Mouse (Mus musculus): ENCODE data around the gene Polr3b. TPM values are rescaled to one million over a fixed set of nuclear protein-coding genes. Genes with fewer than 3 reads are reported as not detected.

Polr3b gene
- polyA plus RNA-seq, 1 experiment, result 0.47 TPM

DNA sequence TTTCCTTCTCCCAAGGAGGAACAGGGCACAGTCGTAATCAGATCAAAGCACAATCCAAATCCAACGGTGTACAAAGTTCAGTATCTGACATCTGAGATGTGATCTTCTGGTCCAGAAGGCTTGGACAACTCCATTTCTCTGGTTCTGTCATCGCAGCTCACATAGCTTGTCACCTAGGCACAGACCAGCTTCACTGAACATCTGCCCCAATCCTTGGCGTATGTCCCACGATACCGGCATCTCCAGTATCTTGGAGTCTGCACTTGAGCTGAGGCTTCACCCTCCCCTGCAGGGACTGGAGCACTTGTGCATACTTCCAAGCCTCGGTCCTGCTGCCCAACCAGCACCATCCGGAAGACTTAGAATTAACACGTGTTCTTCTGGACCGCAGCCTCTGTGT, 14.6 kb downstream of the Polr3b start:
- peaks cover 75% of the 10 kb centered on the region for H3K36me3 ChIP-seq (ENCODE audit: control insufficient read depth)
- TF ChIP-seq GATA1 (IDR thresholded peaks at IDR 0.05; ENCODE audit: low read length), result no peak
- no peak for TF ChIP-seq TAL1 (IDR thresholded peaks at IDR 0.05; ENCODE audit: low read length)

DNA sequence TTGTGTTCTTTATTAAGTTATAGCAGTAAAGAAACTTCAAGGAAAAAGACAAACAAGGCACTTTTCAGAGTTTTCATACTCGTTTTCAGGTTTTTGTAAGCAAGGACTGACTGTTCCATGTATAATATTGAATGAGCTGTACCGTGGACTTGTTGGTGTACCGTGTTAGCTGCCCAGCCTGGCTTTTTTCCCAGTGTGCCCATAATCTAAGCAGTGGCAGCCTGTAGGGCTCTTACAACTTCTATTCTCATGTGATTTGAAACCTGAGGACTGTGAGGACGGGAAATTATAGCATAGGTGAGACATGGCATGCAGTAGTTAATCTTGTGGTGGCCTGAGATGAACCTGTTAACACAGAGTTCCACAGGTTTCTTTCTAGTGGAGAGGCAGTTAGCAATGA, 16.3 kb downstream of the Polr3b start:
- TF ChIP-seq TAL1 (IDR thresholded peaks at IDR 0.05; ENCODE audit: low read length) (no peak), GATA1 (IDR thresholded peaks at IDR 0.05; ENCODE audit: low read length) (no peak)
- H3K4me1 ChIP-seq (ENCODE audit: control insufficient read depth), result peaks cover 36% of the 10 kb centered on the region
- no peaks in the 10 kb centered on the region for H3K9me3 ChIP-seq (ENCODE audit: control insufficient read depth, low read length)
- H3K36me3 ChIP-seq (ENCODE audit: control insufficient read depth), result peaks cover 68% of the 10 kb centered on the region
- no peaks in the 10 kb centered on the region for H3K27me3 ChIP-seq (ENCODE audit: control insufficient read depth)
- H3K4me3 ChIP-seq (replicated peaks), result no peak overlapping the region

More for the DNA sequence above, 14.6 kb downstream of the Polr3b start:
- H3K4me3 ChIP-seq (replicated peaks), result no peak overlapping the region
- no peaks in the 10 kb centered on the region for H3K9me3 ChIP-seq (ENCODE audit: control insufficient read depth, low read length)
- H3K4me1 ChIP-seq (ENCODE audit: control insufficient read depth), result peaks cover 28% of the 10 kb centered on the region
- no peaks in the 10 kb centered on the region for H3K27me3 ChIP-seq (ENCODE audit: control insufficient read depth)

GRCm38 (mm10) chr10:84639525-84640287, 17.6 kb downstream of the Polr3b start:
- no peaks in the 10 kb centered on the region for H3K27me3 ChIP-seq (ENCODE audit: control insufficient read depth)
- H3K9me3 ChIP-seq (ENCODE audit: control insufficient read depth, low read length), result no peaks in the 10 kb centered on the region
- H3K4me3 ChIP-seq (replicated peaks), result peak overlapping the region; percentile 54
- TF ChIP-seq TAL1 (IDR thresholded peaks at IDR 0.05; ENCODE audit: low read length) (no peak), GATA1 (IDR thresholded peaks at IDR 0.05; ENCODE audit: low read length) (no peak)
- H3K4me1 ChIP-seq (ENCODE audit: control insufficient read depth), result peaks cover 37% of the 10 kb centered on the region
- peaks cover 59% of the 10 kb centered on the region for H3K36me3 ChIP-seq (ENCODE audit: control insufficient read depth)

DNA sequence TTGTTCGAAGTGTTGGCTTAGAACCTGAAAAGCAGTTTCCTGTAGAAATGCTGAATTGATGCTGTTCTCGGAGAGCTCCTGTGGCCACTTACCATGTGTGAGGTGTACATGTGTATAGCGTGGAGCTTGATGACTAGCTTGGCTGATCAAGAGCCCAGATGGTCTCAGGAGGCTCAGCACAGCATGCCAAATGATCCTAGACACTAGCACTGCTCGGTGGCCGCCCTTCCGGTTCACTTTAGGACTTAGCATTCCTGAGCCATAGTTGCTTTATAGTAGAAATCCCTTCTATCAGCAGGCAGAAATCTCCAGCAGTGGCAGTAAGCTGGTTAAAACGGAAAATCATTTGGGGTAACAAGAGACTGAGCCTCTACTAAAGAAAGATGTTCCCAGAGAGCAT, 18.8 kb downstream of the Polr3b start:
- Histone ChIP-seq H3K27me3 (ENCODE audit: control insufficient read depth) (no peaks in the 10 kb centered on the region), H3K4me1 (ENCODE audit: control insufficient read depth) (peaks cover 37% of the 10 kb centered on the region), H3K9me3 (ENCODE audit: control insufficient read depth, low read length) (no peaks in the 10 kb centered on the region), H3K4me3 (replicated peaks) (peak overlapping the region; percentile 54), H3K36me3 (ENCODE audit: control insufficient read depth) (peaks cover 56% of the 10 kb centered on the region)
- TF ChIP-seq TAL1 (IDR thresholded peaks at IDR 0.05; ENCODE audit: low read length) (no peak), GATA1 (IDR thresholded peaks at IDR 0.05; ENCODE audit: low read length) (no peak)

GRCm38 (mm10) chr10:84641576-84641975, 19.5 kb downstream of the Polr3b start:
- Histone ChIP-seq H3K4me3 (replicated peaks) (no peak overlapping the region), H3K4me1 (ENCODE audit: control insufficient read depth) (peaks cover 39% of the 10 kb centered on the region), H3K36me3 (ENCODE audit: control insufficient read depth) (peaks cover 54% of the 10 kb centered on the region), H3K9me3 (ENCODE audit: control insufficient read depth, low read length) (no peaks in the 10 kb centered on the region), H3K27me3 (ENCODE audit: control insufficient read depth) (no peaks in the 10 kb centered on the region)
- TF ChIP-seq TAL1 (IDR thresholded peaks at IDR 0.05; ENCODE audit: low read length) (no peak), GATA1 (IDR thresholded peaks at IDR 0.05; ENCODE audit: low read length) (no peak)

DNA sequence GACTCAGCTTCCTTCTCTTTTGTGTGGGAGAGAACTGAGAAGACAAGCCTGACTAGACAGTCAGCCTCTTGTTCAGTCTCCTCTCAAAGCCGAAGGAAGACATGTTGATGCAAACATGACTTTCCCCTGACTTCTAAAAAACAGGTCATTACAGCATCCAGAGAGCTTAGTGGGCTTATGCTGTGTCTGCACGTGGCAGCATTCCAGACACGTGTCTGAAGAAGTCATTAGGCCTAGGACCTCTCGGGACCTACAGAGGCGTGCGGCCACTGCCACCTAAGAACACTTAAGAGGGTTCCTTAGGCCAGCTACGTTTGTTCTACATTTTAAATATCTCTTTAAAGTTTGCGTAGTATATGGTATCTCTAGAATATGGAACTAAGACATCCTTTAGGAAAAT, 23.8 kb downstream of the Polr3b start:
- H3K9me3 ChIP-seq (ENCODE audit: control insufficient read depth, low read length), result no peaks in the 10 kb centered on the region

GRCm38 (mm10) chr10:84646506-84647102, 24.5 kb downstream of the Polr3b start:
- Histone ChIP-seq H3K36me3 (ENCODE audit: control insufficient read depth) (peaks cover 49% of the 10 kb centered on the region), H3K4me1 (ENCODE audit: control insufficient read depth) (peaks cover 14% of the 10 kb centered on the region), H3K4me3 (replicated peaks) (no peak overlapping the region), H3K27me3 (ENCODE audit: control insufficient read depth) (no peaks in the 10 kb centered on the region), H3K9me3 (ENCODE audit: control insufficient read depth, low read length) (no peaks in the 10 kb centered on the region)
- TF ChIP-seq GATA1 (IDR thresholded peaks at IDR 0.05; ENCODE audit: low read length) (no peak), TAL1 (IDR thresholded peaks at IDR 0.05; ENCODE audit: low read length) (no peak)

More for the DNA sequence above, 23.8 kb downstream of the Polr3b start:
- Histone ChIP-seq H3K4me3 (replicated peaks) (no peak overlapping the region), H3K4me1 (ENCODE audit: control insufficient read depth) (peaks cover 17% of the 10 kb centered on the region), H3K36me3 (ENCODE audit: control insufficient read depth) (peaks cover 49% of the 10 kb centered on the region), H3K27me3 (ENCODE audit: control insufficient read depth) (no peaks in the 10 kb centered on the region)
- TF ChIP-seq GATA1 (IDR thresholded peaks at IDR 0.05; ENCODE audit: low read length) (no peak), TAL1 (IDR thresholded peaks at IDR 0.05; ENCODE audit: low read length) (no peak)

DNA sequence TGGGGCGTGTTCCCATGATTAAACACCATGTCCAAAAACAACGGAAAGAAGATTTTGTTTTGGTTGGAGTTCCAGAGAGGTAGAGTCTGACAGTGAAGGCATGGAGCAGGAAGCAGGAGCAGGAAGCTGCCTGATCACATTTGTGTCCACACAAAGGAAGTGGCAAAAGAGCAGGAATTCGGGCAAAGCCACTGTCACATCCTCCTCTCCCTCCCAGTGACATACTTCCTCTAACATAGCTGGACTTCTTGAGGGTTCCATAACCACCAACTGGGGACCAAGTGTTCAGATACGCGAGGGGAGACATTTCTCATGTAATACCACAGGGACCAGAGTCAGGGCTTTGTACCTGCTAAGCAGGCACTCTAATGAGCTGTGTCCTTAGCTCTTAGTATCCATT, 25.2 kb downstream of the Polr3b start:
- Histone ChIP-seq H3K9me3 (ENCODE audit: control insufficient read depth, low read length) (no peaks in the 10 kb centered on the region), H3K27me3 (ENCODE audit: control insufficient read depth) (no peaks in the 10 kb centered on the region), H3K4me3 (replicated peaks) (no peak overlapping the region), H3K36me3 (ENCODE audit: control insufficient read depth) (peaks cover 51% of the 10 kb centered on the region), H3K4me1 (ENCODE audit: control insufficient read depth) (peaks cover 14% of the 10 kb centered on the region)
- no peak for TF ChIP-seq TAL1 (IDR thresholded peaks at IDR 0.05; ENCODE audit: low read length)
- TF ChIP-seq GATA1 (IDR thresholded peaks at IDR 0.05; ENCODE audit: low read length), result no peak

- Histone ChIP-seq H3K4me1 (ENCODE audit: control insufficient read depth) (peaks cover 5% of the 10 kb centered on the region), H3K27me3 (ENCODE audit: control insufficient read depth) (no peaks in the 10 kb centered on the region), H3K4me3 (replicated peaks) (no peak overlapping the region), H3K9me3 (ENCODE audit: control insufficient read depth, low read length) (no peaks in the 10 kb centered on the region), H3K36me3 (ENCODE audit: control insufficient read depth) (peaks cover 52% of the 10 kb centered on the region)
- no peak for TF ChIP-seq GATA1 (IDR thresholded peaks at IDR 0.05; ENCODE audit: low read length)
- TF ChIP-seq TAL1 (IDR thresholded peaks at IDR 0.05; ENCODE audit: low read length), result no peak
These were observed 26.8 kb downstream of the Polr3b start for GRCm38 (mm10) chr10:84648911-84649310.
